Mouse (Mus musculus) lung, postnatal 0 days (tissue): Measurements from ENCODE around the gene Gm49395.

ENCODE experiments used
- CTCF ChIP-seq: IDR thresholded peaks from 2 replicates; pipeline ENCODE4 v1.5.1; 2016; ENCODE audit warnings: antibody characterized with exemption, mild to moderate bottlenecking
- EP300 ChIP-seq: IDR thresholded peaks from 2 replicates; pipeline ENCODE4 v1.6.1; 2016; ENCODE audit warnings: antibody characterized with exemption, mild to moderate bottlenecking, control low read depth

DNA sequence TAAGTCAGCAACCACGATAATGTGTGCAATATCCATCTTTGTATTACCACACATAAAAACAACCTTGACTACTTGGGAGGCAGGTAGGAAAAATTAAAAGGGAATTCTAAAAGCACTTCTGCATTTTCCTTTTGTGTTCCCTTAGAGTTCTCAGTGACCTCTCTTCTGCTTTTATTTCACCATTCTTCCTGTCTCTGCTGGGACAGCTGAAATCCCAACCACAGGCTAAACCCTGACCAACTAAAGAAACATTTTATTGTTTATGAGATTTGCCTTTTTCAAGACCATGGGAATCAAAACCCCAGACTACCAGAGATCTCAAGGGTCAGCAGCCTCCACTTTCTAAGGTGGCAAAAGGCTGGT lies 33.8 kb downstream of the Gm49395 start:
- TF ChIP-seq CTCF (no peak), EP300 (no peak)
